26 mouse cellular contexts compared by ENCODE assay signal in the genomic region with DNA sequence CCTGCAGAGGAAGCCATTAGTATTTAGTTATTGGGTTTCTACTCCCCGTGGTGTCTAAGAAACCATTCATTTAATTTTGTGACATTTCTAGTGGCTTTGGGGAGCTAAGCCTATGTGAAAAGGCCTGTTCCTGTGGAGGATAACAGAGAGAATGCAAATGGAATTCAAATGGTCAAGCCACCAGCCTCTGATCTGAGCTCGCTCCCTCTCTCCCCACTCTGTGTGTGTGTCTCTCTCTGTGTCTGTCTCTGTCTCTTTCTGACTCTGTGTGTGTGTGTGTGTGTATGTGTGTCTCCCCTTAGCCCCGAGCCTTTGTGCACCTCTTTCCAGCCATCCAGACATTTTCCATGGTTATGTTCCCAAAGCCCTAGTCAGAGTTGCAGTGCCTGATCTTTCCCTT.
DNase-seq lines count a peak whose midpoint lies in the region; ATAC-seq and TF ChIP-seq lines count a peak whose summit lies in the region.
"Had no signal": no experiment of that assay in that cellular context is flagged by ENCODE, and none has a peak within 500 bp of the region (broad histone marks: within the 10 kb centered on the region; RNA-seq: fewer than 3 reads in every experiment).

No protein-coding gene starts in this region.

- 27% methylated on average over 3 of the region's 3 CpGs for WGBS in hindbrain, embryonic 14.5 days
- 33% methylated on average over 3 of the region's 3 CpGs for WGBS in hindbrain, embryonic 10.5 days

- ATAC-seq in hindbrain, embryonic 14.5 days (ENCODE audit: low FRiP score), result peak; percentile 46; the same call in 1 of the 2 replicates
- ATAC-seq in Patski, result peak; percentile 8
- ATAC-seq: inflammation-experienced regulatory T-cells, adult 6 months had no signal

- CTCF ChIA-PET in Patski (lab: Charles Lee), result no interaction called here

- POLR2A ChIA-PET in Patski (lab: Charles Lee), result no interaction called here

- in situ Hi-C loops in Patski (cut with MboI; ENCODE audit: low pct_unique_long_range_greater_than_20kb), result no loop called here

- no peak overlapping the region for H3K27ac ChIP-seq in hindbrain, embryonic 14.5 days
- no peak overlapping the region for H3K27ac ChIP-seq in hindbrain, embryonic 10.5 days
- H3K27ac ChIP-seq: forebrain, embryonic 12.5 days; left cerebral cortex, adult 2 months; limb, embryonic 12.5 days; liver, embryonic 15.5 days; lung, embryonic 15.5 days had no signal

- no peak for DNase-seq in hindbrain, embryonic 14.5 days (ENCODE audit: low spot score)
- no peak for DNase-seq in hindbrain, embryonic 10.5 days (ENCODE audit: low spot score)
- DNase-seq in Patski (ENCODE audit: low read depth, low spot score) (no peak), R1 (ENCODE audit: low read depth, low spot score) (peak; percentile 48)
- DNase-seq in embryo, embryonic 9.5 days (ENCODE audit: extremely low spot score), result peak; percentile 6
- no peak for DNase-seq in thymus, postnatal 25 days
- no peak for DNase-seq in urinary bladder, postnatal 25 days (ENCODE audit: low spot score)
- no peak for DNase-seq in frontal cortex, adult 2 months (ENCODE audit: extremely low spot score in 1 of 2, low spot score in 1 of 2)
- DNase-seq: adrenal gland, adult 8-10 months; B cell, adult 2 months; cerebellum, adult 8-10 months; cerebellum, postnatal 25 days; gastrocnemius, postnatal 25 days; heart, postnatal 4 days; kidney, adult 11 months; kidney, postnatal 14 days; right cerebral cortex, postnatal 25 days; thymus, postnatal 36 days had no signal

- no peak overlapping the region for H3K4me2 ChIP-seq in hindbrain, embryonic 14.5 days (replicated peaks)
- H3K4me2 ChIP-seq: forebrain, embryonic 12.5 days; heart, embryonic 12.5 days; limb, embryonic 12.5 days; liver, embryonic 15.5 days; lung, embryonic 15.5 days had no signal

- H3K9ac ChIP-seq in hindbrain, embryonic 14.5 days, result no peak overlapping the region
- H3K9ac ChIP-seq: forebrain, embryonic 12.5 days; heart, embryonic 12.5 days; limb, embryonic 12.5 days; liver, embryonic 15.5 days; lung, embryonic 15.5 days had no signal

- H3K36me3 ChIP-seq in hindbrain, embryonic 14.5 days (replicated peaks; ENCODE audit: control insufficient read depth, insufficient read depth), result no peaks in the 10 kb centered on the region
- no peaks in the 10 kb centered on the region for H3K36me3 ChIP-seq in hindbrain, embryonic 10.5 days
- H3K36me3 ChIP-seq: forebrain, embryonic 12.5 days; heart, embryonic 12.5 days; limb, embryonic 12.5 days; liver, embryonic 15.5 days; lung, embryonic 15.5 days had no signal

- TF ChIP-seq CTCF in Patski (IDR thresholded peaks at IDR 0.05), result no peak

- H3K9me3 ChIP-seq in hindbrain, embryonic 14.5 days (ENCODE audit: control insufficient read depth, low read length), result no peaks in the 10 kb centered on the region
- H3K9me3 ChIP-seq in hindbrain, embryonic 10.5 days, result peaks cover 3% of the 10 kb centered on the region; the same call in 1 of the 2 replicates
- H3K9me3 ChIP-seq: forebrain, embryonic 12.5 days; heart, embryonic 12.5 days; limb, embryonic 12.5 days; liver, embryonic 15.5 days; lung, embryonic 15.5 days had no signal

- no peaks in the 10 kb centered on the region for H3K4me1 ChIP-seq in hindbrain, embryonic 14.5 days (replicated peaks; ENCODE audit: control insufficient read depth, insufficient read depth, low read length)
- H3K4me1 ChIP-seq in hindbrain, embryonic 10.5 days (replicated peaks), result peaks cover 11% of the 10 kb centered on the region; the same call in 1 of the 2 replicates
- H3K4me1 ChIP-seq: heart, embryonic 12.5 days; limb, embryonic 12.5 days; liver, embryonic 15.5 days; lung, embryonic 15.5 days had no signal

- no peak overlapping the region for H3K4me3 ChIP-seq in hindbrain, embryonic 14.5 days (replicated peaks; ENCODE audit: low read length)
- H3K4me3 ChIP-seq in hindbrain, embryonic 10.5 days, result no peak overlapping the region
- H3K4me3 ChIP-seq: erythroblast, embryonic 14.5 days; forebrain, embryonic 12.5 days; heart, embryonic 12.5 days; left cerebral cortex, adult 2 months; limb, embryonic 12.5 days; liver, embryonic 15.5 days; lung, embryonic 15.5 days had no signal

- no peaks in the 10 kb centered on the region for H3K27me3 ChIP-seq in hindbrain, embryonic 14.5 days (ENCODE audit: control insufficient read depth, insufficient read depth, low read length)
- H3K27me3 ChIP-seq in hindbrain, embryonic 10.5 days (ENCODE audit: insufficient read depth, poor library complexity, severe bottlenecking), result no peaks in the 10 kb centered on the region
- no peaks in the 10 kb centered on the region for H3K27me3 ChIP-seq in Patski
- H3K27me3 ChIP-seq: forebrain, embryonic 12.5 days; heart, embryonic 12.5 days; limb, embryonic 12.5 days; liver, embryonic 15.5 days; lung, embryonic 15.5 days had no signal

Comparison
In these comparisons a context has a peak if more than half of its experiments do, and no peak if none do; other contexts are left out.
1. DNase-seq: peak in R1 (single experiment) and embryo, embryonic 9.5 days (single experiment); none in hindbrain, embryonic 14.5 days (single experiment), hindbrain, embryonic 10.5 days (single experiment), Patski (single experiment), thymus, postnatal 25 days (single experiment), urinary bladder, postnatal 25 days (single experiment) and frontal cortex, adult 2 months (0 of 2).